Mouse (Mus musculus) limb, embryonic 11.5 days (tissue): ENCODE measurements around the gene Atp6v0d1. TPM values are rescaled to one million over a fixed set of nuclear protein-coding genes. Genes with fewer than 3 reads are reported as not detected.

Experiments used
- ATAC-seq: fragments of 200-750 bp; cut with Nextera tagmentation; 2 replicates; pipeline ENCODE4 v1.8.0; 2017; ENCODE audit warnings: low read depth; ENCODE audit not compliant: insufficient number of reproducible peaks, low FRiP score, low TSS enrichment
- DNase-seq: peaks from one replicate; pipeline ENCODE4 v3.0.0-alpha.2; 2015; ENCODE audit warnings: low spot score
- H3K27ac ChIP-seq: fragments of 300-500 bp; sonication (generic); replicated peaks from 2 replicates; pipeline ENCODE4 v1.5.1; 2014; ENCODE audit warnings: low read depth, mild to moderate bottlenecking, low read length
- H3K27me3 ChIP-seq: fragments of 300-500 bp; sonication (generic); 2 replicates; pipeline ENCODE4 v1.6.1; 2014; ENCODE audit warnings: mild to moderate bottlenecking, low read length, mixed read lengths; ENCODE audit not compliant: control insufficient read depth, insufficient read depth
- H3K36me3 ChIP-seq: fragments of 300-500 bp; sonication (generic); 2 replicates; pipeline ENCODE4 v1.6.1; 2014; ENCODE audit warnings: mild to moderate bottlenecking, low read length, moderate library complexity, mixed read lengths; ENCODE audit not compliant: control insufficient read depth, insufficient read depth
- H3K4me1 ChIP-seq: fragments of 300-500 bp; sonication (generic); 2 replicates; pipeline ENCODE4 v1.6.1; 2014; ENCODE audit warnings: low read length, mixed read lengths; ENCODE audit not compliant: control insufficient read depth, insufficient read depth
- H3K4me2 ChIP-seq: fragments of 300-500 bp; sonication (generic); 2 replicates; pipeline ENCODE4 v1.6.1; 2014; ENCODE audit warnings: low read depth, mild to moderate bottlenecking, moderate library complexity; ENCODE audit not compliant: severe bottlenecking
- H3K4me3 ChIP-seq: fragments of 300-500 bp; sonication (generic); 2 replicates; pipeline ENCODE4 v1.5.1; 2014; ENCODE audit warnings: low read depth, low read length
- H3K9ac ChIP-seq: fragments of 300-500 bp; sonication (generic); 2 replicates; pipeline ENCODE4 v1.6.1; 2014; ENCODE audit warnings: mild to moderate bottlenecking, low read length
- H3K9me3 ChIP-seq: fragments of 300-500 bp; sonication (generic); 2 replicates; pipeline ENCODE4 v1.6.1; 2016; ENCODE audit warnings: low read length; ENCODE audit not compliant: control insufficient read depth
- WGBS: fragments of 180-500 bp; shearing (Covaris S2); extraction: QIAGEN DNeasy Blood & Tissue Kit; methylation state at CpG from one replicate; pipeline ENCODE4 v1.1.7; 2014; 5-methylcytosine and 5-hydroxymethylcytosine counted together
- polyA plus RNA-seq: library from polyadenylated mRNA; unstranded; fragments of >200 nt; fragmentation: Nextera tagmentation; extraction: Ambion mirVana; gene quantifications from 2 replicates; pipeline ENCODE4 v1.2.1, GENCODE M21; 2014

Atp6v0d1 gene
- polyA plus RNA-seq, 1 experiment from 2014 or later, result 81.5 TPM

DNA sequence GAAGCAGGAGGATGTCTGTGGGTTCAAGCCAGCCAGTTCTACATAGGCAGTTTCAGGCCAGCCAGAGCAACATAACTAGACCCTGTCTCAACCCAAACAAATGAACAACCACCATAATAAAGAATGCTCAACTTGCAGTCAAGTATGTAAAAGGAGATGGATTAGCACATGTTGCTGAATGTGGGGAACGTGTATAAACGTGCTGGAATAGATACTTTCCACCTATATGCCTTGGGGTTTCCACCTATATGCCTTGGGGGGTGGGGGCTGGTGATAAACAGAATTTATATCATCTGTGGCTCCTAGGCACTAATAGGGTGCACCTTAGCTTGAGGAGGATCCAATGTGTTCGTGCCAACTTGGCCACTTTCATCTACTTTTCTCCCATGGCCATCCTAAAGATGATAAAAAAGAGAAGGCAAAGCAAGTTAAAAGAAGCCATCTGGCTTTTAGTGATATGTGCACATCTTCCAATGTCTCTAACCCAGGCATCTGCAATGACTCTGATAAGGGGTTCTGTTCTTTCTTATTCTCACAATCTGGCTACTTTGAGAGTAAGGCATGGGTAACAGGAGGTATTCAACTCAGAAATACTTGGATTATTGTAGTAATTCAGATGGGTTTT is 23.7 kb downstream of the Atp6v0d1 start:
- Histone ChIP-seq H3K27me3 (no peaks in the 10 kb centered on the region), H3K9ac (no peak overlapping the region), H3K4me1 (0 out of 2 replicates have a peak, but pooled peaks cover 2% of the 10 kb centered on the region), H3K9me3 (no peaks in the 10 kb centered on the region), H3K4me2 (no peak overlapping the region), H3K36me3 (peaks cover 3% of the 10 kb centered on the region; the same call in 1 of the 2 replicates), H3K4me3 (no peak overlapping the region), H3K27ac (no peak overlapping the region)
- WGBS, result 83% methylated on average over 3 of the region's 3 CpGs
- DNase-seq (no peak), ATAC-seq (no peak)

DNA sequence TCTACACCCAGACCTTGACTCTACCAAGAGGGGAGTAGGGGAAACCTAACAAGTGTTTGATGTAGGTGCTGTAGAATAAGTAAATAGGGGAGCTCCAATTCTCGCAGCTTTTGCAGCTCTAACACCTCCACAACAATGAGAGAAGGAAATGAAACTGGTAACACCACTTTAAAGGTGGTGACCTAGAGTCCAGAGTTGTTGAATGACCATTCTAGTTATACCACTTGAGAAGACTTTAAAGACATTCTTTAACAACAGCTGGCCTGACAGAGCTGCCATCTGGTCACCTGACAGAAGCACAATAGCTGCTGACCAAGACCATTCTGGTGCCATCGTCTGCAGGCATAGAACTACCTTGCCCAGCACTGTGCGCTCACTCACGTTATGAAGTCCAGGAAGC is 26.9 kb downstream of the Atp6v0d1 start:
- Histone ChIP-seq H3K9me3 (no peaks in the 10 kb centered on the region), H3K27me3 (no peaks in the 10 kb centered on the region), H3K36me3 (peaks cover 4% of the 10 kb centered on the region; the same call in 1 of the 2 replicates), H3K9ac (no peak overlapping the region), H3K27ac (no peak overlapping the region), H3K4me3 (no peak overlapping the region), H3K4me2 (no peak overlapping the region), H3K4me1 (peaks cover under 1% of the 10 kb centered on the region)
- DNase-seq (no peak), ATAC-seq (no peak)
- WGBS, result 82% methylated on average over 4 of the region's 4 CpGs

DNA sequence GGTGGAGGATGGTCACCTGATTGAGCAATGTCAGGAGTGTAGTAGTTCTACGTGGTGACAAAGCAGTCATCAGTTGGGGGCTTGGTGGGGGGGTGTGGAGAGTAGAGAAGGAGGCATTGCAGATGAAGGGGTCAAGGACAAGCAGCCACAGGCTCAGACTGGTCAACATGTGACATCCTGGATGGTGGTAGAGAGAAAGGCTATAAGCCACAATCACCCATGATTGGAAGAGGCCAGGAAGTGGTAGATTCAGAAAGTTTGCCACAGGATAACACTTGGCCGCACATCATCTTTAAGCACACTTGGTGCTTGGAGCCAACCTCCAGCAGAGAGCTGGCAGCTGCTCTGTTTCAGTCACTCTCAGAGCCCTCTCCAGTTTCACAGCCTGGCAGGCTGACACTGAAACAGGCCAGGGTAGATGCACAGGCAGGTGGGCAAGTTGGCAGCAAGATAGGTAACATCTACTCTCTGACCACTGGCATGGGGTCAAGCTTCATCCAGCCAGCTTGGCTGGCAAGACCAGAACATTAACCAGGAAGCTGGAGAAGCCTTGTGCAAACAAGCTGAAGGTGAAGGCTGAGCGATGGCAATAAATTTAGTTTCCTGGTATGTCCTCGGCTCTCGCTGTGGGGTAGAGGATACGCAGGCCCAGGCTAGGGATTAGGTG is 28.7 kb downstream of the Atp6v0d1 start:
- Histone ChIP-seq H3K36me3 (peaks cover 4% of the 10 kb centered on the region; the same call in 1 of the 2 replicates), H3K9ac (no peak overlapping the region), H3K4me2 (no peak overlapping the region), H3K4me1 (peaks cover 5% of the 10 kb centered on the region), H3K4me3 (no peak overlapping the region), H3K27ac (no peak overlapping the region), H3K27me3 (no peaks in the 10 kb centered on the region), H3K9me3 (no peaks in the 10 kb centered on the region)
- ATAC-seq, result no peak
- 89% methylated on average over 6 of the region's 6 CpGs for WGBS
- DNase-seq, result no peak

DNA sequence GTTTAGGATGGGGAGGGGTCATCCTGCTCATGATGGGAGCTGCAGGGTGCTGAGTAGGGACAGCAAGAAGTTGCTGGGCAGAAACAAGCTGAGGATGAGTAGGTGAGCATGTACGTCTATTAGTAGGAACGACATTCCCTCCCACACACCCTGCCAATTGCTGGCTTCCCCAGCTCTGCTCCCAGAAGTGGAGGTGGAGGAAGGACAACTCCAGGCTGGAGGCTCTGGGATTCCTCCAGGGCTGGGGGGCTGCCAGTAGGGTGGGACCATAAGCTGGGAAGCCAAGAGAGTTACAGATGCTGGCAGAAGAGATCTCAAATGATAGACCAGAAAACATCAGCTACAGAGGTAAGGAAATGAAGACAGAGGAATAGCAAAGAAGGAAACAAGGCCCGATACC is 29.3 kb downstream of the Atp6v0d1 start:
- no peak for ATAC-seq
- DNase-seq, result no peak
- Histone ChIP-seq H3K36me3 (peaks cover 4% of the 10 kb centered on the region; the same call in 1 of the 2 replicates), H3K4me1 (peaks cover 5% of the 10 kb centered on the region), H3K27me3 (no peaks in the 10 kb centered on the region), H3K27ac (no peak overlapping the region), H3K4me2 (no peak overlapping the region), H3K9ac (no peak overlapping the region), H3K4me3 (no peak overlapping the region), H3K9me3 (no peaks in the 10 kb centered on the region)
- 89% methylated on average over 3 of the region's 3 CpGs for WGBS

DNA sequence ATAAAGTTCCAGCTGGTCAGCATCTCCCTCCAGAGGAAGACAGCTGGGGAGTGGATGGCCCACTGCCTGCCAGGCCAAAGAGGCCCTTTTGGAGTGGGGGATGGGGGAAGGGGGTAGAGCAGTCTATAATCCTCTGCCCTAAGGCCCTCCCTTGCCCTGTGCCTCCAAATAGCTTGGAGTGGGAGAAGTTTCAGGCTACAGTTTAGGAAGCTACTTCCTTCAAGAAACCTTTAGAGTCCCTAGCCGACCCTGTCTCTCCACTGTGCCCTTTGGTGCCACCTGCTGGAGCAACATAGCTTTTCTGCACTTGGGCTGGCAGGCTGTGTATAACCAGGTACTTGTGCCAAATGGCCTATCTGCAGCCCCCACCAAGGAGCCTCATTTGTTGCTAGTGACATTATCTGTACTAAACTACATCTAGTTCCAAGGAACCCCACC is 31.9 kb downstream of the Atp6v0d1 start:
- DNase-seq (peak; percentile 92), ATAC-seq (peak; percentile 63; the same call in 1 of the 2 replicates)
- Histone ChIP-seq H3K27me3 (no peaks in the 10 kb centered on the region), H3K27ac (peak overlapping the region; percentile 14; the same call in 1 of the 2 replicates), H3K36me3 (peaks cover 4% of the 10 kb centered on the region; the same call in 1 of the 2 replicates), H3K4me3 (no peak overlapping the region), H3K9ac (no peak overlapping the region), H3K9me3 (no peaks in the 10 kb centered on the region), H3K4me1 (peaks cover 8% of the 10 kb centered on the region), H3K4me2 (0 out of 2 replicates have a peak overlapping the region, but pooled peaks have one; percentile 5)
- 4% methylated on average over 1 of the region's 1 CpGs for WGBS

DNA sequence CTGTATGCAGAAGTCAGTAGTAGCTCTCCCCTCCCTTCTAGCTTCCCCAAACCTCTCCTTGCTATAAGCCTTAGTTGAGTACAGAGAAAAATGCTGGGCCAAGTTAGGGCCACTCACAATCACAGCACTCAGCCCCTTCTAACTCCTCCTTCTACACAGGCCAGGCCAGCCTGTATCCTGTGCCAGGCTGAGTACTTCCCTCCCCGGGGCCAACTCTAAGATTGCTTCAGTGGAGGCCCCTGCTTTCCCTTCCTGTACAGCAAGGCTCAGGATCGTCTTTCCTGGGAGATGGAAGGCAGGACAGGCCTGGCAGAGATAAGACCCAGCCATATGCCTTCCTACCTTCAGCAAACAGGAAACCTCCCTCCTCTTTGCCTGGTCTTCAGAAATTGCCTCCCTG is 32.4 kb downstream of the Atp6v0d1 start:
- ATAC-seq (0 out of 2 replicates have a peak, but pooled peaks have one; percentile 10), DNase-seq (no peak)
- peaks cover 6% of the 10 kb centered on the region; the same call in 1 of the 2 replicates for H3K36me3 ChIP-seq
- WGBS, result 23% methylated on average over 2 of the region's 2 CpGs
- no peak overlapping the region for H3K4me3 ChIP-seq
- H3K4me2 ChIP-seq, result no peak overlapping the region
- peaks cover 8% of the 10 kb centered on the region for H3K4me1 ChIP-seq
- no peak overlapping the region for H3K9ac ChIP-seq
- peak overlapping the region; percentile 14; the same call in 1 of the 2 replicates for H3K27ac ChIP-seq
- no peaks in the 10 kb centered on the region for H3K9me3 ChIP-seq
- H3K27me3 ChIP-seq, result no peaks in the 10 kb centered on the region

DNA sequence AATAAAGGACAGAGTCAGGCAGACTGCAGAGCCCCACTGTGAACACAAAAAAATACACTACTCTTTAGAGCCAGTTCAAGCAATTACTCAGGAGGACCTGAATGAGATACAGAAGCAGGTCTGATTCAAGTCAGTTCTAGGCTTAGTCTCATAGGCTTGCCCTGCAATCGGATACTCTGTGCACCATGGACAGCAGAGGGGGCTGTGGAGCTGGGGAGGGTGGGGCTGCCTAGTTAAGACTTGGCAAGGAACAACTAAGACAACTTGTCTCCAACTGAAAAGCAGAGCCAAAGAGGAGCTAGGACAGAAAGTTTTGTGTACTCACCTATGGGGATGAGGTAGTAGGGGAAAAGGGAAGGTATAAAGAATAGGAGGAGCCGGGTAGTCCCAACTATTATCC is 34.1 kb downstream of the Atp6v0d1 start:
- WGBS, result 56% methylated on average over 2 of the region's 2 CpGs
- Histone ChIP-seq H3K36me3 (peaks cover 2% of the 10 kb centered on the region; the same call in 1 of the 2 replicates), H3K9me3 (no peaks in the 10 kb centered on the region), H3K27me3 (no peaks in the 10 kb centered on the region), H3K4me1 (peaks cover 8% of the 10 kb centered on the region), H3K27ac (no peak overlapping the region), H3K4me2 (no peak overlapping the region), H3K9ac (no peak overlapping the region), H3K4me3 (no peak overlapping the region)
- DNase-seq (peak; percentile 39), ATAC-seq (no peak)

DNA sequence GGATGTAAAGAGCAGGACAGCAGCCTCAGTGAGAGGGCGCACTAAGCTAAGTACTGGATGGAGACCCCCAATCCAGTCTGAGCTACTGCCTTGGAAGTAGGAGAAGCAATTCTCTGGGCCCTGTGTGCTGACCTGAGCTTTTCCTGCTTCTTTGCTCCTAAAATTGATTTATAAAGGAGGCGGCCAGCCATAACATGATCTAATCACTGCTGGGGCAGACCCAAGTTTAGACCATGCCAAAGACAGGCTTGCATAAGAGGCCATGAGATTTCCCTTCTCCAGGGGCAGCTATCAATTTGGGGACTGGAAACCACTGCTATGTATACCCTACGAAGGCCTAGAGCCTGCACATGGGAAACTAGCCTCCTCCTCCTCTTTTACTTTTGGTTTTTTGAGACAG is 36.6 kb downstream of the Atp6v0d1 start:
- ATAC-seq (no peak), DNase-seq (no peak)
- Histone ChIP-seq H3K36me3 (peaks cover 7% of the 10 kb centered on the region; the same call in 1 of the 2 replicates), H3K27ac (no peak overlapping the region), H3K27me3 (no peaks in the 10 kb centered on the region), H3K4me2 (no peak overlapping the region), H3K4me1 (peaks cover 8% of the 10 kb centered on the region), H3K9ac (no peak overlapping the region), H3K4me3 (no peak overlapping the region), H3K9me3 (no peaks in the 10 kb centered on the region)
- 94% methylated on average over 3 of the region's 3 CpGs for WGBS
